Mouse (Mus musculus): ENCODE measurements around the gene Kmt2e. TPM values are rescaled to one million over a fixed set of nuclear protein-coding genes. Genes with fewer than 3 reads are reported as not detected.
A peak's percentile ranks its signal among the peaks of the same experiment; 100 is the strongest.

The Kmt2e gene
- polyA plus RNA-seq, 1 experiment from 2014 or later, result 109 TPM

- Histone ChIP-seq H3K4me3 (replicated peaks) (no peak overlapping the region), H3K4me2 (no peak overlapping the region), H3K27me3 (no peaks in the 10 kb centered on the region), H3K4me1 (replicated peaks) (no peaks in the 10 kb centered on the region), H3K9ac (replicated peaks) (no peak overlapping the region), H3K9me3 (no peaks in the 10 kb centered on the region), H3K36me3 (peaks cover 74% of the 10 kb centered on the region), H3K27ac (no peak overlapping the region)
- ATAC-seq (ENCODE audit: insufficient number of reproducible peaks, insufficient read depth, low FRiP score, low TSS enrichment, low read depth), result no peak
- 93% methylated on average over 4 of the region's 4 CpGs for WGBS
Observed at GRCm38 (mm10) chr5:23466546-23466945, 32.3 kb downstream of the Kmt2e start.

- 78% methylated on average over 6 of the region's 6 CpGs for WGBS
- Histone ChIP-seq H3K9ac (replicated peaks) (no peak overlapping the region), H3K36me3 (peaks cover 69% of the 10 kb centered on the region), H3K27ac (no peak overlapping the region), H3K9me3 (no peaks in the 10 kb centered on the region), H3K4me2 (no peak overlapping the region), H3K4me1 (replicated peaks) (no peaks in the 10 kb centered on the region), H3K27me3 (no peaks in the 10 kb centered on the region), H3K4me3 (replicated peaks) (no peak overlapping the region)
- ATAC-seq (ENCODE audit: insufficient number of reproducible peaks, insufficient read depth, low FRiP score, low TSS enrichment, low read depth), result no peak
Observed at GRCm38 (mm10) chr5:23473098-23473873, 39.0 kb downstream of the Kmt2e start.

- no peaks in the 10 kb centered on the region for H3K27me3 ChIP-seq
- no peaks in the 10 kb centered on the region for H3K9me3 ChIP-seq
- no peak for ATAC-seq (ENCODE audit: insufficient number of reproducible peaks, insufficient read depth, low FRiP score, low TSS enrichment, low read depth)
- no peak overlapping the region for H3K9ac ChIP-seq (replicated peaks)
- no peak overlapping the region for H3K4me3 ChIP-seq (replicated peaks)
- no peak overlapping the region for H3K27ac ChIP-seq
- 92% methylated on average over 7 of the region's 7 CpGs for WGBS
- no peak overlapping the region for H3K4me2 ChIP-seq
- H3K36me3 ChIP-seq, result peaks cover 84% of the 10 kb centered on the region
- H3K4me1 ChIP-seq (replicated peaks), result no peaks in the 10 kb centered on the region
Observed at GRCm38 (mm10) chr5:23483811-23484210, 49.6 kb downstream of the Kmt2e start.

GRCm38 (mm10) chr5:23489231-23489630 lies 55.0 kb downstream of the Kmt2e start:
- no peak for ATAC-seq (ENCODE audit: insufficient number of reproducible peaks, insufficient read depth, low FRiP score, low TSS enrichment, low read depth)
- H3K9me3 ChIP-seq, result no peaks in the 10 kb centered on the region
- H3K4me2 ChIP-seq, result no peak overlapping the region
- H3K4me3 ChIP-seq (replicated peaks), result no peak overlapping the region
- H3K4me1 ChIP-seq (replicated peaks), result no peaks in the 10 kb centered on the region
- H3K27me3 ChIP-seq, result no peaks in the 10 kb centered on the region
- no peak overlapping the region for H3K27ac ChIP-seq
- no peak overlapping the region for H3K9ac ChIP-seq (replicated peaks)
- 84% methylated on average over 4 of the region's 4 CpGs for WGBS
- H3K36me3 ChIP-seq, result peaks cover 88% of the 10 kb centered on the region

GRCm38 (mm10) chr5:23490797-23491196 lies 56.6 kb downstream of the Kmt2e start:
- ATAC-seq (ENCODE audit: insufficient number of reproducible peaks, insufficient read depth, low FRiP score, low TSS enrichment, low read depth), result no peak
- Histone ChIP-seq H3K27ac (no peak overlapping the region), H3K4me2 (no peak overlapping the region), H3K9ac (replicated peaks) (no peak overlapping the region), H3K36me3 (peaks cover 85% of the 10 kb centered on the region), H3K4me1 (replicated peaks) (no peaks in the 10 kb centered on the region), H3K27me3 (no peaks in the 10 kb centered on the region), H3K4me3 (replicated peaks) (no peak overlapping the region), H3K9me3 (no peaks in the 10 kb centered on the region)
- 53% methylated on average over 2 of the region's 2 CpGs for WGBS

- 83% methylated on average over 3 of the region's 3 CpGs for WGBS
- H3K27me3 ChIP-seq, result no peaks in the 10 kb centered on the region
- no peaks in the 10 kb centered on the region for H3K9me3 ChIP-seq
- H3K9ac ChIP-seq (replicated peaks), result no peak overlapping the region
- no peak for ATAC-seq (ENCODE audit: insufficient number of reproducible peaks, insufficient read depth, low FRiP score, low TSS enrichment, low read depth)
- peaks cover 85% of the 10 kb centered on the region for H3K36me3 ChIP-seq
- peaks cover under 1% of the 10 kb centered on the region for H3K4me1 ChIP-seq (replicated peaks)
- no peak overlapping the region for H3K4me3 ChIP-seq (replicated peaks)
- no peak overlapping the region for H3K27ac ChIP-seq
- H3K4me2 ChIP-seq, result no peak overlapping the region
Observed at GRCm38 (mm10) chr5:23496396-23496795, 62.2 kb downstream of the Kmt2e start.

DNA sequence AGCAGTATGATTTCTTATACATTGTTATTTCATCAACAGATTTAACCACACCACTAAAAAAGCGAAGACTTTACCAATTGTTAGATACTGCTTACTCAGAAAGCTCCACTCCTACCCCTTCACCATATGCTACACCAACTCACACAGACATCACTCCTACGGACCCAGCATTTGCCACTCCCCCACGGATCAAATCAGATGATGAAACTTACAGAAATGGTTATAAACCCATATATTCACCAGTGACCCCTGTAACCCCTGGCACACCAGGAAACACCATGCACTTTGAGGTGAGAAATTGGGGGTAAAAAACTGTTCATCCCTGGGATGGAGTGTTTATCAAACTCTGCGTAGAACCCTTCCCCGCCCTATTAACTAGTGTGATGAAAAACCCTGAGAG lies 62.7 kb downstream of the Kmt2e start:
- Histone ChIP-seq H3K4me2 (no peak overlapping the region), H3K4me1 (replicated peaks) (peaks cover 6% of the 10 kb centered on the region), H3K9me3 (no peaks in the 10 kb centered on the region), H3K27ac (no peak overlapping the region), H3K9ac (replicated peaks) (no peak overlapping the region), H3K4me3 (replicated peaks) (no peak overlapping the region), H3K27me3 (no peaks in the 10 kb centered on the region), H3K36me3 (peaks cover 87% of the 10 kb centered on the region)
- 91% methylated on average over 5 of the region's 5 CpGs for WGBS
- no peak for ATAC-seq (ENCODE audit: insufficient number of reproducible peaks, insufficient read depth, low FRiP score, low TSS enrichment, low read depth)

GRCm38 (mm10) chr5:23497920-23498319 lies 63.7 kb downstream of the Kmt2e start:
- Histone ChIP-seq H3K27me3 (no peaks in the 10 kb centered on the region), H3K9ac (replicated peaks) (no peak overlapping the region), H3K9me3 (no peaks in the 10 kb centered on the region), H3K4me1 (replicated peaks) (peaks cover 15% of the 10 kb centered on the region), H3K4me2 (no peak overlapping the region), H3K27ac (no peak overlapping the region), H3K4me3 (replicated peaks) (no peak overlapping the region), H3K36me3 (peaks cover 86% of the 10 kb centered on the region)
- no peak for ATAC-seq (ENCODE audit: insufficient number of reproducible peaks, insufficient read depth, low FRiP score, low TSS enrichment, low read depth)
- 93% methylated on average over 10 of the region's 10 CpGs for WGBS

DNA sequence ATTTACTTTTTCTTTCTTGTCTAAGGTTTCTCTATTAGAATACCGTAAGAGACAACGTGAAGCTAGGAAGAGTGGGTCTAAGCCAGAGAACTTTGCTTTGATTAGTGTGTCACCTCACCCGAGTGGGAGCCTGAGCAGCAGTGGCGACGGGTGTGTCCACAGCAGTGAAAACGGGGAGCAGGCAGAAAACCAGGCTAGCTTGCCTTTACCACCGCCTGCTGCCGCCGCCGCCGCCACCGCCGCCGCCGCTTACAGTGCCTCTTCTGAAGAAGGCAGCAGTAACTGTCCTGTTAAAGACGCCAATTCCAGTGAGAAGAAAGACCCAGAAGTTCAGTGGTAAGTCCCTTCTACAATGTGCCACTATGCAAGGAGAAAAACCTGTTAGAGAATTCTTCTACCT lies 65.0 kb downstream of the Kmt2e start:
- no peak for ATAC-seq (ENCODE audit: insufficient number of reproducible peaks, insufficient read depth, low FRiP score, low TSS enrichment, low read depth)
- Histone ChIP-seq H3K27me3 (no peaks in the 10 kb centered on the region), H3K9me3 (no peaks in the 10 kb centered on the region), H3K4me3 (replicated peaks) (no peak overlapping the region), H3K27ac (no peak overlapping the region), H3K4me1 (replicated peaks) (peaks cover 15% of the 10 kb centered on the region), H3K4me2 (no peak overlapping the region), H3K36me3 (peaks cover 80% of the 10 kb centered on the region), H3K9ac (replicated peaks) (no peak overlapping the region)
- WGBS, result 95% methylated on average over 16 of the region's 16 CpGs

DNA sequence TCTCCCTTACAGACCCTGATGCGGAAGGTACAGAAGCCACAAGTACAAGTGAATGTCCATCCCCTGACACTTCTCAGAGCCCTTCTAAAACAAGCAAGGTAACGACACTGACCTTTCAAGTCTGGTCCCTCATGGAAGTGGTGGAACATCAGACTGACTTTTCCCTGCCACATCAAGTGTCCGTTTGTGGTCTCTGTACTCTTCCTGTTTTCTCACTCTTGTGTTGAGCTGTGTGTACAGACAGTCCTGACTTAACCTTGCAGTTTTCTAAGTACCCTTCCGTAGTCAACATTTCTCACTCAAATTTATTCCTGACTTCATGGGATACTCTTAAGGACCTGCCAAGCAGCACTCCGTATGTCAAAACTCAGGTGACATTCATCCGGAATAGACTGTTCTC lies 66.5 kb downstream of the Kmt2e start:
- H3K4me1 ChIP-seq (replicated peaks), result peaks cover 15% of the 10 kb centered on the region
- WGBS, result 90% methylated on average over 6 of the region's 6 CpGs
- peaks cover 82% of the 10 kb centered on the region for H3K36me3 ChIP-seq
- no peaks in the 10 kb centered on the region for H3K9me3 ChIP-seq
- H3K4me2 ChIP-seq, result no peak overlapping the region
- H3K27me3 ChIP-seq, result no peaks in the 10 kb centered on the region
- no peak overlapping the region for H3K4me3 ChIP-seq (replicated peaks)
- no peak overlapping the region for H3K9ac ChIP-seq (replicated peaks)
- no peak overlapping the region for H3K27ac ChIP-seq
- no peak for ATAC-seq (ENCODE audit: insufficient number of reproducible peaks, insufficient read depth, low FRiP score, low TSS enrichment, low read depth)

- Histone ChIP-seq H3K9me3 (no peaks in the 10 kb centered on the region), H3K9ac (replicated peaks) (no peak overlapping the region), H3K4me2 (no peak overlapping the region), H3K4me3 (replicated peaks) (no peak overlapping the region), H3K27me3 (no peaks in the 10 kb centered on the region), H3K27ac (0 out of 2 replicates have a peak overlapping the region, but pooled peaks have one; percentile 56), H3K36me3 (peaks cover 80% of the 10 kb centered on the region), H3K4me1 (replicated peaks) (peaks cover 15% of the 10 kb centered on the region)
- 54% methylated on average over 13 of the region's 13 CpGs for WGBS
- peak; percentile 64 for ATAC-seq (ENCODE audit: insufficient number of reproducible peaks, insufficient read depth, low FRiP score, low TSS enrichment, low read depth)
Observed at GRCm38 (mm10) chr5:23501582-23502316, 67.5 kb downstream of the Kmt2e start.

All from limb, embryonic 12.5 days (tissue).